Comparison of ENCODE assay signal across 21 mouse cellular contexts in the genomic region with DNA sequence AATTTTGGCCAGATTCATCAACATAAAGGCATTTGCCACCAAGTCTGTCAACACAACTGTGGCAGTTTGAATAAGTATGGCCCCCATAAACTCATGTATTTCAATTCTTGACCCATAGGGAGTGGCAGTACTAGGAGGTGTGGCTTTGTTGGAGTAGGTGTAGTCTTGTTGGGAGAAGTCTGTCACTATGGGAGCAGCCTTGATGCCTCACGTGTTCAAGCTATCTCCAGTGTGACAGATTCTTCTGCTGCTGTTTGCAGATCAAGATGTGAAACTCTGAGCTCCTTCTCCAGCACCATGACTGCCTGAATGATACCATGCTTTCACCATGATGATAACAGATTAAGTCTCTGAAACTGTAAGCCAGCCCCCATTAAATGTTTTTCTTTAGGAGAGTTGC.
"Had no signal": no experiment of that assay in that cellular context is flagged by ENCODE, and none has a peak within 500 bp of the region (broad histone marks: within the 10 kb centered on the region; RNA-seq: fewer than 3 reads in every experiment).

No protein-coding gene starts in this region.

- DNase-seq: kidney, adult 9 months; kidney, postnatal 14 days; kidney, postnatal 4 days; lung, embryonic 14.5 days; lung, postnatal 36 days; right cerebral cortex, adult 18-20 months; right cerebral cortex, postnatal 14 days; right cerebral cortex, postnatal 4 days; thymus, adult 2 months; thymus, postnatal 14 days; thymus, postnatal 4 days had no signal

- H3K9me3 ChIP-seq: limb, embryonic 10.5 days; limb, embryonic 13.5 days; midbrain, embryonic 12.5 days; midbrain, embryonic 15.5 days; neural tube, embryonic 12.5 days; neural tube, embryonic 15.5 days had no signal

- H3K4me3 ChIP-seq: limb, embryonic 10.5 days; limb, embryonic 13.5 days; midbrain, embryonic 12.5 days; midbrain, embryonic 15.5 days; neural tube, embryonic 12.5 days; neural tube, embryonic 15.5 days had no signal

- ATAC-seq: inflammation-experienced regulatory T-cells, adult 6 months; intestine, postnatal 0 days; lung, postnatal 0 days; midbrain, embryonic 15.5 days had no signal

- H3K4me1 ChIP-seq: limb, embryonic 10.5 days; limb, embryonic 13.5 days; midbrain, embryonic 12.5 days; midbrain, embryonic 15.5 days; neural tube, embryonic 12.5 days; neural tube, embryonic 15.5 days had no signal

- H3K4me2 ChIP-seq: limb, embryonic 13.5 days; lung, embryonic 14.5 days; midbrain, embryonic 12.5 days; midbrain, embryonic 15.5 days; neural tube, embryonic 12.5 days; neural tube, embryonic 15.5 days had no signal

- H3K36me3 ChIP-seq: limb, embryonic 10.5 days; limb, embryonic 13.5 days; midbrain, embryonic 12.5 days; midbrain, embryonic 15.5 days; neural tube, embryonic 12.5 days; neural tube, embryonic 15.5 days had no signal

- H3K27me3 ChIP-seq: limb, embryonic 13.5 days; midbrain, embryonic 12.5 days; midbrain, embryonic 15.5 days; neural tube, embryonic 12.5 days; neural tube, embryonic 15.5 days had no signal

- H3K9ac ChIP-seq: limb, embryonic 13.5 days; lung, embryonic 14.5 days; midbrain, embryonic 12.5 days; midbrain, embryonic 15.5 days; neural tube, embryonic 12.5 days; neural tube, embryonic 15.5 days had no signal

- H3K27ac ChIP-seq: limb, embryonic 10.5 days; limb, embryonic 13.5 days; midbrain, embryonic 12.5 days; midbrain, embryonic 15.5 days; neural tube, embryonic 12.5 days; neural tube, embryonic 15.5 days; stomach, postnatal 0 days had no signal
